Mouse (Mus musculus) embryo, embryonic 11 days (tissue): ENCODE data around the gene Rsph1.
"Not testable (repeated sequence)": the region's sequence is repeated elsewhere in the genome, so short reads cannot be mapped to it uniquely, and the experiment has no call there.

Experiments used
- DNase-seq: peaks from one replicate; pipeline ENCODE4 v3.0.0-alpha.2; 2015

The Rsph1 gene

DNA sequence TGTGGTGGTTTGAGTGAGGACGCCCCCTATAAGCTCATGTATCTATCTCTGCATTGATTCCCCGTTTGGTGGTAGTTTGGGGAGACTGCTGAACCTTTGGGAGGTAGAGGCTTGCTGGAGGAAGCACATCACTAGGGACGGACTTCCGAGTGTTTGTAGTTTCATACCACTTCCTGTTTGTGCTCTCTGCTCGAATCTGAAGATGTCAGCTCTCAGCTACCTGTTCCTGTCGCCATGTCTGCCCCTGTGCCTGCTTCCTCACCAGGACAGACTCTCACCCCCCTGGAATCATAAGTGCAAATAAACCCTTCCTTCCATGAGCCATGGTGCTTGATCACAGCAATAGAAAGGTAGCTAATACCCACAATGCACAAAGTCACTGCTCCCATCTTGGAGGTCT, 2.0 kb downstream of the Rsph1 start:
- DNase-seq = no peak

DNA sequence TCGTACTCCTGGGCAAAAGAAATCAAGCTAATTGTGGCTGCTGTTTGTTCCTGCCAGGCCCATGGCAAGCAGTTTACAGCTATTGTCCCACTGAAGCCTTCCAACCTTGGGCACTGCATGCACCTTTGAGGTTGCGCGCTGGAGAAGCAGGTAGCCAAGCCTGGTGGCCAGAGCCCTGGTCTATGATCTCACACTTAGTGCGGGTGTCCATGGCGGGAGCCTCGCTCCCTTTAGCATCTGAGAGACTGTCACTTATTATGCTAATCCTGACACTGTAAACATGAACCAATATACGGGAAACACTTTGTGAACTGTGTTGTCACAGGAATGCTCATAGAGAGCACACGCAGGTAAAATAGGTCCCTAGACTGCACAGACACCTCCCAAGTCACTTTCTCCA, 3.6 kb downstream of the Rsph1 start:
- no peak for DNase-seq

DNA sequence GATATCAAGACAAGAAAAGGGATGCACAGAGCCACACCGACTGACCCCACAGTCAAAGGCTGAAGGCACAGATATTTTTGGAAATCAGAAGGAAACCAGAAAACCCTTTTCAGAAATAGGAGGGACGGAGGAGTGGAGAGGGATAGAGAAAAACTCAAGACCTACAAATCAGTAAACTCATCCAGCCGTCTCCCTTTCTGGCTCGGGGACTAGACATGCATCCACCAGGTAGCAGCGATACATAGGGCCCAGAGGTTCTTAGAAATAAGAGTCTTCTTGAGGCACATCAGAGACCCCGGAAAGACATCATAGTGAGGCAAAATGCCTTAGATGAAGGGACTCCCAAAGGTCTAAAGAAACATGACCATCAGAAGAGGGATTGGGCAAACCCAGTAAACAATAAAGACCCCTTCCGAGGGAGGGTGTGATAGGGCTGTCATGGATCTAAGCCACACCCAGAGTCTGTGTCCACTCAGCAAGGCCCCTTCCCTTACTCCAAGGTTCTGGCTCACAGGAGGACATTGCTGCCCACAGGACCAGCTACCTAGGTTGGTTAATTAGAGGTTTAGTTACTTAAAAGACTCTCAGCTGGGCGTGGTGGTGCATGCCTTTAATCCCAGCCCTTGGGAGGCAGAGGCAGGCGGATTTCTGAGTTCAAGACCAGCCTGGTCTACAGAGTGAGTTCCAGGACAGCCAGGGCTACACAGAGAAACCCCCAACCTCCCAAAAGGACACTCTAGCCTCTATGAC, 4.6 kb downstream of the Rsph1 start:
- DNase-seq = no peak

DNA sequence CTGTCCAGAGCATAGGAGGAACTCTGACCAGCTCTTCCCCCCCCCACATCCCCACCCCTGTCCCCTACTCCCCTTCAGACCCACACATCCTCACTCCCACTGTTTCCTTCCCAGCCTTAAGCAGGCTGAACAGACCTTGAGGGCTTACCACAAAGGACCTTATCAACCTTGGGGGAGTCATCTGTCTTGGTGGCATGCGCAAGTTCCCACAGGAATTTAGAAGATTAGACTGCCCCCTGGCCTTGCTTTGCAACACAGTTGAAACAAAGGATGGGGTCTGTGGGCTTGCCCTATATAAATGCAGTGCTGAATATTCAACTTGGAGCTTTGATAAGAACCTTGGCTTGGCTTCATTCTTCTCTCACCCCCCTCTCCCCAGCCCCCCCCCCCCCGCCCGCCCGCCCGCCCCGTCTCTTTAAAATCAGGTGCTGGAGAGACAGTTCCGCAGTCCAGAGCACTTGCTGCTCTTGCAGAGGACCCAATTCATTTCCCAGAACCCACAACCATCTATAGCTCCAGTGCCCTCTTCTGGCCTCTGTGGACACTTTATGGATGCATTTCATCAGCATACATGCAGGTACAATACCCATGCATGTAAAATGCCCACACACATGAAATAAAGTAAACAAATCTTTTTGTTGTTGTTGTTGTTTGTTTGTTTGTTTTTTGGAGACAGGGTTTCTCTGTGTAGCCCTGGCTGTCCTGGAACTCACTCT, 5.9 kb downstream of the Rsph1 start:
- DNase-seq = no peak

DNA sequence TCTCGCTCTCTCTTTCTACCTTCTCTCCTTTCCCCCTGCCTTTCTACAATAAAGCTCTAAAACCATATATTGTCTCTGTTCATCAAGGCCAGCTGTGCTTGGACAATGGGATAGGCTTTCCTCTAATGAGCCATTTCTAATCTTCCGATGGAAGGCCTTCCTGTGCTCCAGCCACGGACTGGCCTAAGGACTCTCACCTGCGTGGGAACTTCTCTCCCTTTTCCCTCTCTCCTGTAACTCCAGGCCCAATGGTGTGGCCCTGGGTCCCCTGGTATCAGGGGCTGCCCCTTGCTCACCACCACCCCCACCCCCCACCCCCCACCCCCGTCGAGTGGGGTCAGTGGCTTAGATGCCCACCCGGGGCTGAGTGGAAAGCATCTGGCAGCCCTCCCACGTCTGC, 6.4 kb downstream of the Rsph1 start:
- not testable (repeated sequence) for DNase-seq

DNA sequence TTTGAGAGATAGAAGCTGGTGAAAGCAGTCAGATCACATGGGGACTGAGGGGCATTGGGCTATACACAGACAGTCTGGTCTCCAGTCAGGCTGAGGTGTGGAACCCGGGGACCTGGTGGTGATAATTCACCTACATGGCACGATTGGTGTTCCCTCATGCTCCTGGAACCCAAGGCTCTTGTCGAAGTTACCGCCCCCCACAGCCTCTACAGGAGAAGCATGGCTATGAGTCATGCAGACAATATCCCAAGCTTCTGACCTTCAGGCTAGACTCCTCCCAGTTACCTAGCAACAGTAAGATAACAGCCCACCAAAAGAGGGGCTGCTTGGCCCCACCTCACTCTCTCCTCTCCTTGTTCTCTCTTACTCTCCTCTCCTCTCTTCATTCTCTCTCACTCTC, 6.9 kb downstream of the Rsph1 start:
- DNase-seq = no peak

DNA sequence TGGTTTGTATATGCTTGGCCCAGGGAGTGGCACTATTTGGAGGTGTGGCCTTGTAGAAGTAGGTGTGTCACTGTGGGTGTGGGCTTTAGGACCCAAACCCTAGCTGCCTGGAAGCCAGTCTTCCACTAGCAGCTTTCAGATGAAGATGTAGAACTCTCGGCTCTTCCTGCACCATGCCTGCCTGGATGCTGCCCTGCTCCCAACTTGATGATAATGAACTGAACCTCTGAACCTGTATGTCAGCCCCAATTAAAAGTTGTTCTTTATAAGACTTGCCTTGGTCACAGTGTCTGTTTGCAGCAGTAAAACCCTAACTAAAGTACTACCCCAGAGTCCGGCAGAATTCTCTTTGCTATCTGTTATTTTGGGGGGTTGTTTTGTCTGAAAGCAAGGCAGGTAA, 7.4 kb downstream of the Rsph1 start:
- no peak for DNase-seq

DNA sequence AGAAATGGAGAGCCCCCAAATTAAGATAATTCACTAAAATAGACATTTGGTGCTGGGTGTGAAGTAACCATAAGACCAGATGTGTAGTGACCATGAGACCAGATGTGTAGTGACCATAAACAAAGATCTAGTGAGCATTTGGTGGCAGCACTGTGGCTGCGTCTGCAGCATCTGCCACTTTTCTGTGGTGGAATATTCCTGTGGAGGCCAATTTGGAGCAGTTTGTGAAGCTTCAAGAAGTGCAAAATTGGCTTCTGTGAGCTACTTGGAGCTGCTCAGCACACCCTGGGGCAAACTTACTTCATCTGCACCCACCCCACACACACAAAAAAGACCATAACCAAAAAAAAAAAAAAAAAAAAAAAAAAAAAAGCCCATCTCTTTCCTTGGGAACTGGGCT, 9.2 kb downstream of the Rsph1 start:
- DNase-seq = no peak

DNA sequence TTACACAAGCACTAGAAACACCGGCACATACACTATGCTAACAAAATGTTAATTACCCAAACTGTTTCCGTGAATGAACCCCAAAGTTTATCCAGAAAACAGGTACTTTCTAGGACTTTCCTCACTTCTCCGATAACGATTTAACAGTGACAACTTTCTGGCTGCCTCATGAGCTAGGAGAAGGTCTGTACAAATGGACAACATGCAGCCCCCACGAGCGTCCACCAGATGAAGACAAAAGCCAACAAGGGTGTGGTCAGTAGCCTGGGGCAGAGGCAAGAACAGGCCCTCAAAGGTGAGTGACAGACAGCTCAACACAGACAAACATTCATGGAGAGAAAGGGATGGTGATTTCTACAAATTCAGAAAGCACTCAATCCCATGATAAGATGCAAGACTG, 9.6 kb downstream of the Rsph1 start:
- no peak for DNase-seq

DNA sequence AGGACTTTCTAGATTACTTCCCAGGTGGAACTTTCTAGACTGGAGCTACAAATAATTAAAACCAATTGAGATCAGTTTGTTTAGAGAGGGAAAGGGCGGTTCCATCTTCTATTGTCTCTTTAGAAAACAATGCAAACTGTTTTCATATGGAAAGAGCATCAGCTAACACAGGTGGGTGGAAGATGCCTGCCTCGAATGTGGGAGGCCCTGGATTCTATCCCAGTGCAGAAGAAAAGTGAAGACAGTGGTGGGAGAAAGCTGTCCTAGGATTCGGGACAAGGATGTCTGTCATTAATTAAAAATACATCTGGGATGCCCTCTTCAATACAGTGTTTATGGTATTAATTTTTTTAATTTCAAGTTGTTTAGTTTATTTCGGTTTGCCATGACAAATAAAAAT, 10.0 kb downstream of the Rsph1 start:
- no peak for DNase-seq

DNA sequence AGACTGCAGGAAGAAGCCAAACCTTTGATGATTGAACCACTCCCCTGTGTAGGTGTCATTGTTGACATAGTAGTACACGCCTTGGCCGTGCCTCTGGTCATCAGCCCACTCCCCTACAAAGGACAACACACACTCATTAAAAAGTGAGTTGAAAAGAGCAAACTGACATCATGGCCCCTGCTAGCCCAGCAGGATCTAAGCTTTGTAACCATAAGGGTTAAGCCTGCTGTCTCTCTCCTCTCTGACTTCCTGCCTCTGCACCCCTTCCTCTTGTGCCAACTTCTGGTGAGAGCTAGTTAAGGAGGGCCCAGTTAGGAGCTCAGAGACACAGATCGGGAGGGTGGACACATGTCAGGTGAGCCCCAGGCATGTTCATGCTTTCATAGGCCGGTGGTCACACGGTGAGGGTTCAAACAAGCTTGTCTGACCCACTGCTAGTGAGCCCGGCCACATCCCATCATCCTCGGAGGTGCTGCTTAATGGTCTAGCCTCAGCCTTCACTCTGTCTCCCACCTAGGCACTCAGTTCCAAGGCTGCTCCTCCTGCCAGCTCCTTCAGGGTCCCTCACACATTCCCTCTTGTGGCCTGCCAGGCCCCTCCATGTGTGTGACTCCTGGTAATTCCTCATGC, 10.7 kb downstream of the Rsph1 start:
- no peak for DNase-seq

DNA sequence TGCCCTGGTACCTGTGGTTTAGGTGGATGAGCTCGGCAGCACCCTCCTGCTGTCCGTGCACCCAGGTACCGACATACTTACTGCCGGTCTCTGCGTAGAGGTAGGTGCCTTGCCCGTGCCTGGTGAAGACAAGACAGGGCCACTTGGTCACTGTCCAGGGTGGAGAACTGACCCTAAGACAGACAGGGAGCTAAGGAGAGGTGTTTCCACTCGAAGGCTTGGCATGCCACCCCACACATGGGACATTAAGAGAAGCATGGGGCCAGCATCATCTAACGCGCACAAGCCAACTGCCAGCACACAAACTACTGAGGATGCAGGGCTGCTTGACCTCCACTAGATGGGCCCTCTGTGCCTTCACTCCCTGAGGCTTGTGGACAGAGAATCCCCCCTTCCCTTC, 11.4 kb downstream of the Rsph1 start:
- DNase-seq = no peak

DNA sequence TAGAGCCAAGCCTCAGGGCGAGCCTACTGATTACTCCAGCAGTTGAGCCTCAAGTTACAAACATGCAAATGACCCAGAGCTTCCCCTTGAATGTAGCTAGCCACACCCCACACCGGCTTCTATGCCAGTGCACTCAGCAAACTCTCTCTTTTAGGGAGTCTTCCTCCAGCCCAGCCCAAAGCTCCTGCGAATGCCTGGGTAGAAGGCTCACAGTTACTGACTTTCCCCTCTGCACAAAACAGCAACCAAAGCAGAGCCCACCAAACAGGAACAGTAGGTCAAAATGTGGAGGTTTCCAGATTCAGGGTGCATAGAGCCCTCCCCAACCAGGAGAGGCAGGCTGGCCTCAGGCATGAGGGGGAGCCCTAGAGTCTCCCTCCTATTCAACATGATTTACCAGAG, 12.0 kb downstream of the Rsph1 start:
- peak; percentile 41 for DNase-seq

DNA sequence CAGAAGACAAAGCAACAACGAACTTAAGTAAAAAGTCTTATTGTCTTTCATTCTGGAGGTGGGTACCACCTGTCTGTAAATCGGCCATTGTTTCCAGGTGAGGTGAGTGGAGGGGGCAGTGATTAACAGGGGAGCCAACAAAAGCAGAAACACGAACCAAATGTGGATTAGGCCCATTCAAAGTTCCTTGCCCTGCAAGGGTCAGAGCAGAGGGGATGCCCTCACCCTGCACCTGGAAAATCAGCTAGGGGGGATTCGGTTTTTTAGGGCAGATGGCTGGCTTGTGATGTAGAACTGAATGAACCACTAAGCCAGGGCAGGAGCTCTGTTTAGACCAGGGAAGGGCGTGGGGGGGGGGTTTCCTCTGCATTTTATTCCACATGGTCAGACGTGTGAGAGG, 12.8 kb downstream of the Rsph1 start:
- no peak for DNase-seq

DNA sequence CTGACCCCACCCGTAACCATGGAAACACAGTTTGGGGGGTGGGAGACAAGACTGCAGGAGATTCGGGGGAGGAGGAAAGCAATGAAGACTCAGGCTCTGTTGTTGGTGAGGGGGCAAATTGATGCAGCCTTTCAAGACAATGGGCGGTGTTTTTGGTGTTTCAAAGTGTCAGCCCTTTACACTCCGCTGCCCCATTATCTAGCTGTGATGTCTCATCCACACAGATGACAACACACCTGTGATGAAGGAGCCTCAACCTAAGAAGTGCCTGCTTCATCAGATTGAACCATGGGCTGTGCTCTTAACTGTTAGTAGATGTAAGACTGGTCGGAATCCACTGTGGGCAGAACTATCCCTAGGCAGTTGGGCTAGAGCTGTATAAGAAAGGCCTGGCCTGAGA, 13.4 kb downstream of the Rsph1 start:
- no peak for DNase-seq

DNA sequence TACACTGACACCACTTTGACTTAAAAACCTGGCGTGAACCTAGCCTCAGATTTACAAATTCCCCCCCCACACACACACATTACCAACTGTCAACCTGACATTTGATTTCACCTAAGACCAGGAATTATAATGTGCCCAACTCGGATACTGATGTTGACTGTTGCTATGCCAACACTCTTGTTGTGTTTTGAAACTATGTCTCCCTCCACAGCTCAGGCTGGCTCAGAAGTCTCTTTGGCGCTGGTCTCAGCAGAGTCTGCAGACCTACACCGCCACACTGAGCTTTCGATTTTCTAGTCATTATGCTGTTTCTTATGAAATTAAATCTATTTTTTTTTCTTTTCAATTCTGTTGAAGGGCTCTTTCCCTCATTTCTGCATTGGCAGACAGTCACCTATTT, 14.5 kb downstream of the Rsph1 start:
- no peak for DNase-seq

DNA sequence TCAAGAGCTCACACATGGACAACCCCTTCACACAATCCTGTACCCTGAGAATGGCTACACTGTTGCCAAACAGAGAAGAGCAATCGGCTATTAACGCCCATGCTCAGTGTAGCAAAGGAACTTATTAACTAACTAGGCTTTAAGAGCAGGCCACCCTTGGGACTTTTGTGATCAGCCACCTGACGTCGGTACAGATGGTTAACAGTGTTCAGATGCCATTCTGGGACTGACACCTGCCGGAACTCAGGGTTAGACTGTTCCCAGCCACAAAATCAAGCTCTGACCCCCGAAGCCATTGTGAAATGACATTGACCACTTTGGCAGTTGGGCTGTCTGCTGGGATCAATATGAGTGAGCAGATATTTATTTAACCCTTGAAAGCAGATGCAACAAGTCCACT, 15.8 kb downstream of the Rsph1 start:
- no peak for DNase-seq

DNA sequence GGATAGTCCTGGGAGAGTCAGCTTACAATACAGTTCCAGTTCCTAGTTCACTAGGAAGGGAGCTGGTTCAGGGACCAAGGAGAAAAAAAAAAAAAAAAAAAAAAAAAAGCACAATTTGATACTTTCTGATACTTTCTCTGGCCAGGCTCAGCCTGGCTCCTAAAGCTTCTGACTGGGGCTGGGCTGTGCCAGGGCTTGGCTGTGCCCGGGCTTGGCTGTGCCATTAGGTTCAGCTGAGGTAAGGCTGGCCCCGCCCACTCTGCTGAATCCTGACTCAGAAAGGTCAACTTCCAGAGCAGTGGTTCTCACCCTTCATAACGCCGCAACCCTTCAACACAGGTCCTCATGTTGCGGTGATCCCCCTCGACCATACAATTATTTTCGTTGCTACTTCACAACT, 16.8 kb downstream of the Rsph1 start:
- DNase-seq = no peak

DNA sequence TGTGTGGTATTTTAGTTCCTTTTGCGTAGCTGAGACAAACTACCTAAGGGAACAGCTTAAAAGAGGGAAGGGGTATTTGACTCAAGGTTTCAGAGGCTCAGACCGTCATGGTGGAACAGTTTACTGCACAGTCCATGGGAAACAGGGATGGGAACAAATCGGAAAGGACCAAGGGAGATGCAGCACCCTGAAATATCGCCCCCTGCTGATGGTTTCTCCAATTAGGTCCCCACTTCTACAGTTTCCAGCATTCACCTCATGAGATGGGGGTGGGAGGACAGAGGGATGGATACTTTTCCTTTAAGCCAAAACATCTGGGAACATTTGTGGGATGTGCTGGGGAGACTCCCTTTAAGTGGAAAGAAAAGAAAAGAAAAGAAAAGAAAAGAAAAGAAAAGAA, 17.4 kb downstream of the Rsph1 start:
- DNase-seq = no peak

DNA sequence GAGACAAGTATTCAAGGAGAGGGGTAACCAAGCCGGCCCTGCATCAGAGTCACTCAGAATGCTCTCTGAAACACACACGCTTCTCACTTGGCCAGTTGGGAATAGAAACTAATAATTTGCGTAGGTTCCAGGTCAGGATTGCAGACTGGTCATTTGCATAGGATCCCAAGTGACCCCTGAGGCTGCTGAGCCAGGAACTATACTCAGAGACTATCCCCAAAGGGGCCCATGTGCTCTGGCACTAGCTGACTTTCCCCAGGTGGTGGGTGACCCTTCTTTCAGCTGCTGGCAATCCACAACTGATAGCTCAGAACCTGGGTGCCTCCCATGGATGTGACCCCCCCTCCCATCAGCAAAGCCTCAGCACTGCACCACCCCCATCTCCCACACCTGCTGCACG, 18.0 kb downstream of the Rsph1 start:
- DNase-seq = no peak

DNA sequence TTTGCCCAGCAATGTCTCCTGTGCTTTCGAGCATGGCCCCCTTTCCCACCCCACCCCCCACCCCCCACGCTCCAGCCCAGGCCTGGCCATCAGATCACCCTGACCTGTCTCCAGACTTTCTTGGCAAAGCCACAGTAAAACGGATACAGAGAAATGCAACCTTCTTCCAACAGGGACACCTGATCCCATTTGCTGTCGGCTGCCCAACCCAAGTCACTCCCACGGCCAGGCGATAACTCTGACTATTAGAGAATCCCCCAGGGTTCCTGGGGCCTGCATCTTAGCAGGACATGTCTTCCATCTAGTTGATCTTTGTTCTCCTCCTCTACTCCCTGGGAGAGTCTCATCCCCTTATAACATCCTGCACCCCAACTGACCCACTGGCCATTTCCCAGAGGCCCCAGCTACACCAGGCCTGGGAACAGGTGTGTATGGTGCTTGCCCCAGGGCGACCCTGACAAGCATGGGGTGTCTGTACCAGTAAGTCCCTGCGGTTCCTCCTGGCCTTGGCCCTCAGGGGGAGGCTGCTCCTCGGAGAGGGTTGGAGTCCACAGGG, 18.8 kb downstream of the Rsph1 start:
- no peak for DNase-seq

DNA sequence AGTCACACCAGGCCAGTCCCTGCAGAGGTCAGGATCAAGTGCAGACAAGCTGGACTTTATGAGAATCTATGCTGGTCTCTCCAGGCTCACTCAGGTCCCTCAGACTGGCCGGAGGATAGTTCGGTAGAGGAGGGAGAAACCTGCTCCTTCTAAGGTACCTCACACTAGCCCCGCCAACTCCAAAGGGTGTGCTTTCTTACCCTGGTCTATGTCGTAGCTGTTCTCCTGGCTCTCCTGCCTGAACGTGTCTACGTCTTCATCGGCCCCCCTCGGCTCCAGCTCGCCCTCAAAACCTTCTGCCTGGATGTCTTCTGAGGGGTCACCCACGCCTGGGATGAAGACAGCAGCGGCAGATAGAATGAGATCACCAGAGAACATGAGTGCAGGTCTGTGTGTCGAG, 19.3 kb downstream of the Rsph1 start:
- DNase-seq = no peak

DNA sequence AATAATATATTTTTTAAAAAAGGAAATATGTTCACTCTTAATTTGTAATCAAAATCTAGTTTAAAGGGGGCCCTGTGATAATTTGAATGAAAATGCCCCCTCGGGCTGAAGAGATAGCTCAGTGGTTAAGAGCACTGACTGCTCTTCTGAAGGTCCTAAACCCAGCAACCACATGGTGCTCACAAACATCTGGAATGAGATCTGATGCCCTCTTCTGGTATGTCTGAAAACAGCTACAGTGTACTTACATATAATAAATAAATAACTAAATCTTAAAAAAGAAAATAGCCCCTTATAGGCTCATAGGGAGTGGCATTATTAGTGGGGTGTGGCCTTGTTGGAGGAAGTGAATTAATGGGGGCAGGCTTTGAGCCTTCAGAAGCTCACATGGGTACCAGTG, 20.0 kb downstream of the Rsph1 start:
- no peak for DNase-seq

DNA sequence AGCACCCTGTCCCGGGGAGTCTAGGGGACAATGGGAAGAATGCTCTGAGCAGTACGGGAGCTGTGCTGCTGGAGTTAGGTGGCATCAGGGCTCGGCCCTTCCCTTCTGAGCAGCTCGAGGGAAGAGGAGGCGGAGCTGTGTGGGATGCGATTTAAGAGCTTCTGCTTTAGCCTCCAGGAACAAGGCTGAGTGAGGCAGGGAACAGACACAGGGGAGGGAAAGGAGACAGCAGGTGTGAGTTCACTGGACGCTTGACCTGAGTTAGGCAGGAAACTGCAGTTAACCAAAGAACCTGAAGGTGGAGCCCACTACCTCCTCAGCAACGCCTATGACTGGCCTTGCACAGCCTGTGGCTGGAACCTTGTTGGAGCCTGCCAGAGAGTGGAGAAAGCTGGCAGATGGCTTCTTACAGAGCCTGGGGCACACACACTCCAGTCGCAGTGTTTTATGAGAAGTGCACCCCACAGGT, 22.7 kb downstream of the Rsph1 start:
- peak; percentile 86 for DNase-seq
